Mouse (Mus musculus): ENCODE measurements around the gene Tnfsf10. TPM values are rescaled to one million over a fixed set of nuclear protein-coding genes. Genes with fewer than 3 reads are reported as not detected.
A peak's percentile ranks its signal among the peaks of the same experiment; 100 is the strongest.

Tnfsf10 gene
- polyA plus RNA-seq, 1 experiment from 2014 or later: 0.07 TPM

- H3K27ac ChIP-seq (ENCODE audit: low read depth, low read length): no peak overlapping the region
- peaks cover 32% of the 10 kb centered on the region for H3K27me3 ChIP-seq (ENCODE audit: control insufficient read depth, insufficient read depth, low read length)
- peak overlapping the region; percentile 40 for H3K4me3 ChIP-seq (ENCODE audit: low read depth, low read length)
- peak overlapping the region; percentile 96 for H3K4me2 ChIP-seq (ENCODE audit: low read depth, low read length)
- ATAC-seq (ENCODE audit: low read depth): peak; percentile 76
- WGBS: under 1% methylated on average over 74 of the region's 77 CpGs
- H3K9ac ChIP-seq (replicated peaks; ENCODE audit: low read depth, low read length): peak overlapping the region; percentile 32; the same call in 1 of the 2 replicates
- H3K36me3 ChIP-seq (ENCODE audit: control insufficient read depth, insufficient read depth, low read length): no peaks in the 10 kb centered on the region
- no peaks in the 10 kb centered on the region for H3K9me3 ChIP-seq (ENCODE audit: control insufficient read depth, low read length)
- H3K4me1 ChIP-seq (ENCODE audit: control insufficient read depth, insufficient read depth, low read length): no peaks in the 10 kb centered on the region; the same call in 1 of the 2 replicates
Measured at GRCm38 (mm10) chr3:27371725-27372650, 55.2 kb downstream of the Tnfsf10 start.

- H3K27ac ChIP-seq (ENCODE audit: low read depth, low read length): no peak overlapping the region
- WGBS: 47% methylated on average over 9 of the region's 9 CpGs
- no peak overlapping the region for H3K4me3 ChIP-seq (ENCODE audit: low read depth, low read length)
- ATAC-seq (ENCODE audit: low read depth): no peak
- H3K9ac ChIP-seq (replicated peaks; ENCODE audit: low read depth, low read length): no peak overlapping the region
- no peaks in the 10 kb centered on the region for H3K9me3 ChIP-seq (ENCODE audit: control insufficient read depth, low read length)
- H3K36me3 ChIP-seq (ENCODE audit: control insufficient read depth, insufficient read depth, low read length): no peaks in the 10 kb centered on the region
- H3K27me3 ChIP-seq (ENCODE audit: control insufficient read depth, insufficient read depth, low read length): peaks cover 28% of the 10 kb centered on the region
- no peaks in the 10 kb centered on the region; the same call in 1 of the 2 replicates for H3K4me1 ChIP-seq (ENCODE audit: control insufficient read depth, insufficient read depth, low read length)
- H3K4me2 ChIP-seq (ENCODE audit: low read depth, low read length): no peak overlapping the region
Measured at GRCm38 (mm10) chr3:27374396-27374795, 57.6 kb downstream of the Tnfsf10 start.

- no peak overlapping the region for H3K4me2 ChIP-seq (ENCODE audit: low read depth, low read length)
- no peak overlapping the region for H3K9ac ChIP-seq (replicated peaks; ENCODE audit: low read depth, low read length)
- H3K9me3 ChIP-seq (ENCODE audit: control insufficient read depth, low read length): no peaks in the 10 kb centered on the region
- no peak overlapping the region for H3K27ac ChIP-seq (ENCODE audit: low read depth, low read length)
- H3K27me3 ChIP-seq (ENCODE audit: control insufficient read depth, insufficient read depth, low read length): peaks cover 3% of the 10 kb centered on the region; the same call in 1 of the 2 replicates
- H3K4me3 ChIP-seq (ENCODE audit: low read depth, low read length): no peak overlapping the region
- H3K4me1 ChIP-seq (ENCODE audit: control insufficient read depth, insufficient read depth, low read length): no peaks in the 10 kb centered on the region
- ATAC-seq (ENCODE audit: low read depth): no peak
- no peaks in the 10 kb centered on the region for H3K36me3 ChIP-seq (ENCODE audit: control insufficient read depth, insufficient read depth, low read length)
- WGBS: 80% methylated on average over 4 of the region's 4 CpGs
Measured at GRCm38 (mm10) chr3:27377935-27378334, 61.1 kb downstream of the Tnfsf10 start.

GRCm38 (mm10) chr3:27384836-27385235 is 68.0 kb downstream of the Tnfsf10 start:
- WGBS: 65% methylated on average over 3 of the region's 3 CpGs
- H3K36me3 ChIP-seq (ENCODE audit: control insufficient read depth, insufficient read depth, low read length): no peaks in the 10 kb centered on the region

GRCm38 (mm10) chr3:27389923-27390322 is 73.1 kb downstream of the Tnfsf10 start:
- ATAC-seq (ENCODE audit: low read depth): no peak
- WGBS: 84% methylated on average over 1 of the region's 1 CpGs
- Histone ChIP-seq H3K9me3 (ENCODE audit: control insufficient read depth, low read length) (no peaks in the 10 kb centered on the region), H3K27ac (ENCODE audit: low read depth, low read length) (no peak overlapping the region), H3K4me3 (ENCODE audit: low read depth, low read length) (no peak overlapping the region), H3K4me2 (ENCODE audit: low read depth, low read length) (no peak overlapping the region), H3K4me1 (ENCODE audit: control insufficient read depth, insufficient read depth, low read length) (no peaks in the 10 kb centered on the region), H3K9ac (replicated peaks; ENCODE audit: low read depth, low read length) (no peak overlapping the region), H3K27me3 (ENCODE audit: control insufficient read depth, insufficient read depth, low read length) (no peaks in the 10 kb centered on the region), H3K36me3 (ENCODE audit: control insufficient read depth, insufficient read depth, low read length) (no peaks in the 10 kb centered on the region)

More at GRCm38 (mm10) chr3:27384836-27385235, 68.0 kb downstream of the Tnfsf10 start:
- no peak for ATAC-seq (ENCODE audit: low read depth)
- Histone ChIP-seq H3K27ac (ENCODE audit: low read depth, low read length) (no peak overlapping the region), H3K9me3 (ENCODE audit: control insufficient read depth, low read length) (no peaks in the 10 kb centered on the region), H3K4me3 (ENCODE audit: low read depth, low read length) (no peak overlapping the region), H3K4me2 (ENCODE audit: low read depth, low read length) (no peak overlapping the region), H3K27me3 (ENCODE audit: control insufficient read depth, insufficient read depth, low read length) (no peaks in the 10 kb centered on the region), H3K4me1 (ENCODE audit: control insufficient read depth, insufficient read depth, low read length) (no peaks in the 10 kb centered on the region), H3K9ac (replicated peaks; ENCODE audit: low read depth, low read length) (no peak overlapping the region)

Other genes starting within 250 kb of the Tnfsf10 start
- gene Ect2, start 163.2 kb upstream of the Tnfsf10 start, polyA plus RNA-seq (2014; fragmentation: Nextera tagmentation; extraction: Ambion mirVana): 5.1 and 7.0 TPM in 2 replicates
- gene Nceh1, start 134.1 kb upstream of the Tnfsf10 start, polyA plus RNA-seq (2014; fragmentation: Nextera tagmentation; extraction: Ambion mirVana): 10.6 and 14.8 TPM in 2 replicates
- 1.0 and 1.8 TPM in 2 replicates for gene Ghsr, start 54.3 kb downstream of the Tnfsf10 start, polyA plus RNA-seq (2014; fragmentation: Nextera tagmentation; extraction: Ambion mirVana)

Measured in neural tube, embryonic 14.5 days (tissue).